Mouse (Mus musculus) left cerebral cortex, adult 8-10 months (tissue): Measurements from ENCODE around the gene Tnni1. TPM values are rescaled to one million over a fixed set of nuclear protein-coding genes. Genes with fewer than 3 reads are reported as not detected.

Experiments
- DNase-seq, 2 experiments: peaks; one replicate each; pipeline ENCODE4 v3.0.0; 2022; ENCODE audit warnings: low spot score in 2 of 2
- total RNA-seq, 4 experiments: library from RNA; stranded (reverse); gene quantifications; 2 replicates each; pipeline ENCODE4 v1.2.4; 2022

Tnni1 gene
- total RNA-seq = 1 to 10 TPM; 3.7 to 7.8 (median 4.2) TPM

- no peak for DNase-seq
Measured at GRCm38 (mm10) chr1:135778780-135779535, at the start of gene Tnni1. TSS of gene Tnni1 (plus strand) at chr1:135779434.

GRCm38 (mm10) chr1:135729821-135730220 is 49.4 kb upstream of the Tnni1 start:
- no peak for DNase-seq

DNA sequence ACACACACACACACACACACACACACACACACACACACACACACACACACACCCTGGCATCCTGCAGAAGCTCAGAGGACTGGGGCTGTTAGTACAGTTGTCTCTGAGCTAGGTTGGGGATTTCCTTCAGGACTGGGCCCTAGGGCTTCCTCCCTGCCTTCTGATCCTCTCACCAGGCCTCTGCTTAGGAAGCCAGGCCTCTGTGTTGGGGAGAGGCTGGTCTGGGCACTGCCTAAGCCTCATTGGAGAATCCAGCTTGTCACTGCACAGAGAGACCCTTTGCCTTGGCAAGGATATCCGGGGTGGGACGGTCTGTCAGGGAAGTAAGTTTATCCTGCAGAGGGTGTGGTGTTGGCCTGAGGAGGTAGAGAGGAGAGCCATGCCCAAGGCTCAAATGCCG is 48.9 kb upstream of the Tnni1 start:
- no peak for DNase-seq

GRCm38 (mm10) chr1:135731393-135731792 is 47.8 kb upstream of the Tnni1 start:
- DNase-seq = no peak

GRCm38 (mm10) chr1:135731897-135732684 is 47.1 kb upstream of the Tnni1 start:
- no peak for DNase-seq

DNA sequence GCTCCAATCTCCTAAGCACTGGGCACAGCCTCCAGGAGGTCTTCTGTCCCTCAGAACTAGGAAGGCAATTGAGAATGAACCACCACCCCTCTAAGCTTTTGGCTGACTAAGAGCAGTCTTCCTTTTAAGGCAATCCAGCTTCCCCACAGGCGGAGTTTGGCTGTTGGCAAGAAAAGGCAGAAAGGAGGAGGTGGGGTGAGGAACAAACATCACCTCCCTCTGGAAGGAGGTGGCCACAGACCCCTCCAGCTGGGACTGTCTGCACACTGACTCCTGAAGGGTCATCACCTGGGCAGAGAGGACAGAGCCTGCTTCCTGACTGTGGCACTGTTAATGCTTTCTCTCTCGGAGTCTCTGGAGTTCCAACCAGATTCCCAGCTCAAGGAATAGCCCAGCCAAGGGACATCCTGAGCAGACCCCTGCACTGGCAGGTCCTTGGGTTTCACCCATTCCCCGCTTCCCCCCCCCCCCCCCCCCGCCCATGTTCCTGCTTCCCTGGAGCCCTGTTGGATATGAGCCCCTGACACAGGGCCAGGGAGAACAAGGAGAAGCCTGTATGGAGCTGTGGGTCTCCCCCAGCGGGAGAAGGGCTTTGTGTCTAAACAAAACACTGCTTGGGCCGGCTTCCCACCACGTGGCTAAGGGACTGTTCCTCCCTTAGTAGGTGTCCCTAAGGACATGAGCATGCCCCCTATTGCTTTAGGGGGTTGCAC is 44.9 kb upstream of the Tnni1 start:
- DNase-seq = peak in 1 of 2 experiments; percentile 83

DNA sequence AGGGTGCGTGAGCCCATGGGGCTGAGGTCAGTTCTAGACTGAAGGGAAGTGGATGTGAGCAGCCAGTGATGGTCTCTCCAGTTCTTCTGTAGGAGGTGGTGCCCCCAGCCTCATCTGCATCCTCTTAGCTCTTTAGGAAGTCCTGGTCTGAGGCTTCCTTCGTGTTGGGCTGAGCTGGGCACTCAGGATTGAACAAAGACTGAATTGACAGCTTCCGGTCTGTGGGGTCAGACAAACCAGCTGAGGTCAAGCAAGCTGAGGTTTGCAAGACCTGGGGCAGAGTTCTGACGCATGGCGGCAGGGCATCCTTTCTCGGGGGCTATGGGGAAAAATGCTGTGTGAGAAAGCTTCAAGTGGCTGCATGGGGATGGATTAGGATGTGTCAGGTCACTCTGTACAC is 43.8 kb upstream of the Tnni1 start:
- no peak for DNase-seq

- DNase-seq = no peak
Measured at GRCm38 (mm10) chr1:135744987-135745386, 34.2 kb upstream of the Tnni1 start.

DNA sequence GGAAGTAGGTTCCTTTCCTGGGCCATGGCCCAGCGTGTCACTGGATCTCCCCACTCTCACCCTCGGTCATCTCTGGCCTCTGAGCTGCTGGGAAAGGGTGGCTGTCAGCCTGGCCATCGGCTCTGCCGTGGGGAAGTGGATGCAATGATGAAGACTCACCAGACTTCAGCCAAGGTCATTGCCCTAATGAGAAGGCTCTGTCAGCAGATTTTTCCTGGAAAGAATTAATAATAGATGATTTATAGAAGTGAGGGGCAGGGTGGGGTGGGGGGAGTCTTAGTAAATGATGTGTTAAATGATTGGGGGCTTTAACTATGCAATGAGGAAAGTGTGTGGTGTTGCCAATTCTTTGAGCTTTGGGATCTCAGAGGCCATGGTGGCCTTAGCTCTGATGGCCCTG is 33.0 kb upstream of the Tnni1 start:
- DNase-seq = no peak

DNA sequence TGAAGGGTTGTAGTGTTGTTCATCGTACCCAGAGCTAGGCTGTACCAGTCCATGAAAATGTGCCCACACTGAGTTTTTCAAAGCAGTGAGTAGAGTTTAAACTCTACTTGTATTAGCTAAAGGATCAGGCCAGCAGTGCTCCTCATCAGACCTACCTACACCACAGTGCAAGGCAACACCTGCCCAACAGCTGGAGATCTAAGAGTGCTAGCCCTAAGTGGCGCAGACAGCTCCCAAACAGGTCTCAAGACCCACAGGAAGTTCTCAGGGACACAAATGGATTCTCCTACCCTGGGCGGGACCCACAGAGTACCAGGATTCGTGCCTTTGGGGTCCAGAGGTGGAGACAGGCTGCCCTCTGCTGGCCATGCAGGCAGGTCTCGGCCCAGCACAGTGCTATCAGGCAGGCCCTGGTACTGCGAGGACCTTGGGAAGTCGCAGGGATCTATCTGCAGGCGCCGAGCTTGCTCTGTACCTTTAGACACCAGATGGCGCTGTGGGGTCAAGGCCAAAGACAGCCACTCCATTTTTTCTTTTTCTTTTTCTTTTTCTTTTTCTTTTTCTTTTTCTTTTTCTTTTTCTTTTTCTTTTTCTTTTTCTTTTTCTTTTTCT is 26.4 kb upstream of the Tnni1 start:
- peak; percentile 70 to 84 for DNase-seq

- DNase-seq = no peak
Measured at GRCm38 (mm10) chr1:135755287-135755686, 23.9 kb upstream of the Tnni1 start.

DNA sequence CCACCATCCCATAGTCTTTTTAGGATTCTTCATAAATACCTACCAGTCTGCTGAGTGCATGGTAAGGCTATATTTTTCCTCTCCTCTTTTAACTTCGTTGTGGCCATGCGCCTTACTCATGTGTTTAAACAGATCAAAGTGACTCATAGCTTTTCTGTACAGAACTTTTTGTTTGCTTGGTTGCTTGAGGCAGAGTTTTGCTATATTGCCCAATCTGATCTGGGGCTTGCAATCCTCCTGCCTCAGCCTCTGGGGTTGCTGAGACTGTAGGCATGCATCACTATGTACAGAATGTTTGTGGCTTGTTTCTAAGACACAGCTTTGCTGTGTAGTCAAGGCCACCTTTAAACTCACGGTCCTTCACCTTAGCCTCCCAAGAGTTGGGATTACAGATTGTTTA is 23.3 kb upstream of the Tnni1 start:
- no peak for DNase-seq

DNA sequence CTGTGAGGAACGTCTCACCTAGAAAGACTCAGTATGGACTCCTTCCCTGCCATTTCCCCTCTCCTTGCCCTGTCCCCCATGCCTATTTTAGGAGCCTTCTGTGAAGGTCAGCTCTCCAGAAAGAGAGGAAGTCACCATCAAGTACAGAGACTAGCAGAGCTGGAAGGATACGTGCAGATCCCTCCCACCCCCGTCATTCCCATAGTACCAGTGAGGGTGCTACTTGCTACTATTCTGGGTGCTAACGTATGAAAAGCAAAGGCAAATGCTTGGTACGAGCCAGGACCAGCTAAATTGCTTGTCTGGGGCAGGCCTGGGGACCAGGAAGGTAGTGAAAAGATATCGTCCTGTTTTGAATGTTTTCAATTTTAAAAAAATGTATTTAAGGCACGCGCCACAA is 21.9 kb upstream of the Tnni1 start:
- no peak for DNase-seq

DNA sequence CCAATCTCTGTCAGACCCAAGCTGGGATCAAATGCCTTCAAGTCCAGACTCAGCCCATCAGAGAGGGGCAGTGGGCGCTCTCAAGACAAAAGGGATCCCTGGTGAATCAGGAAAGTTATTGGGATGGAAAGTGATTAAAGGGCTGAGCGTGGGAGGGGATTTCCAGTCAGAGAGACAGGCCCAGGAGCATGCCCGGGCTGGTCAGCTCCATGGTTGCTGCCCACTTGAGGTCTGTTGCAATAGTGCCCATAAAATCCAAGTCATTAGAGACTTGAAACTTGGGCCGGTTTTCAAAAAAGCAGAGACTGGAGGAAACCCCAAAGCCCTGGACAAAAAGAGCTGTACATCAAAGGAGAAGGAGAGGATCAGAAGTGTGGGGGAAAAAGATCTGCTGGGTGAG is 19.5 kb upstream of the Tnni1 start:
- no peak for DNase-seq

DNA sequence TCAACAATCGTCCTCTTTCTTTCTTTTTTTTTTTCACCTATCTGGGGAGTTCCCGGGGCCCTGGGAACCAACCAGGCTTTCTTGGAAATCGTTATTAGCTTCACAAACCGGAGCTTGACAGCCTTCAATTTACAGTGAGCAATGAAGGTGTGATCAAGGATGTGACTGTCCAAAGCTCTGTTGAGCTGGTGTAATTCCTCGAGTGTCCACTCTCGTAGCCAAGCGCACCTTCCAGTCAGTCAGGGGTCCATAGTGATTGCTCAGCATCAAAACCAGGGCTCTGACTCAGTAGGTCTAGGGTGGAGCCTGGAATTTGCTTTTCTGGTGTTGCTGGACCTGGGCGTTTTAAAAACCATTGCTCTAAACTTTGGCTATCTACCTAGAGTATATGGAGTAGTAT is 19.0 kb upstream of the Tnni1 start:
- no peak for DNase-seq

DNA sequence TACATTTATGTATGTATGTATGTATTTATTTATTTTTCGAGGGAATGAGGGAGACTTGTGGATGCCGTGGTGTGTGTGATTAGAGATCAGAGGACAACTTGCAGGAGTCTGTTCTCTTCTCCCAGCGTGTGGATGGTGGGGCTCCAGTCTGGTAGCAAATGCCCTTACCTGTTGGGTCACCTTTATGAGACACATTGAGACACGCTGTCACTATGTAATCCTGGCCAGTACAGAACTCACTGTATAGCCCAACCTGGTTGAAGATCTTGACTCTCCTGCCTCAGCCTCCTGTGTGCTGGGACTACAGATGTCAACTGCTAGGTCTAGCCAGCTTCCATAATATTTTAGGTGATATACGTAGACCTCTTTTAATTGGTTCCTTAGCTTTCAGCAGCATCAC is 17.5 kb upstream of the Tnni1 start:
- no peak for DNase-seq

DNA sequence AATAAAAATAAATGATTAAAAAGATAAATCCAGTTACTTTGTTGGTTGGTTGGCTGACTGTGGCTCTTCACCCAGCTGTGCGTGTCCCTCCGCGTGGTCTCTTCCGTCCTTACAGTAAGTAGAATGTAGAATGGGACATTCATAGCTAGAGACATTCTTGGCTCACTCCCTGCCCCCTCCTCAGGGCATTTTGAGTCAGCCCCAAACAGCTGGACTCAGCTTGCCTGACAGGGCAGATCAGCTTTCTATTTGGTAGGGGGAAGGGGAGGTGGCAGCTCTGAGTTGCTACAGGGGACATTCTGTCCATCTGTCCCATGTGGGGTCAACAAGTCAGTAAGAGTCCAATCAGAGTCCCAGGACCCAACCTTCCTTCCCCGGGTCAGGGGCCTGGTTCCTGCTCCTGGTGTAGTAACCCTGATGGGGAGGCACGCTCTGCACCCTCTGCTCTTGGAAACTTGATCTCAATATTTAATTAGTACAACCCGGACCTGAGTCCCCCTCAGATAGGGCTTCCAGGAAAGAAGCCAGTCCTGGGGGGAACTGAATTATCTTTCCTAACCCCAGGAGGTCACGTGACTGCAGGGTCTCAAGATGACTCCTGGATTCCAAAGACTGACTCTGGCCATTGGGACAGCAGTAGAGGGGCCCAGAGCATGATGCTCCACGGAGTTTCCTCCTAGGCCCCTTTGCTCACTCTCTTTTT is 15.6 kb upstream of the Tnni1 start:
- DNase-seq = no peak

GRCm38 (mm10) chr1:135764206-135764528 is 15.1 kb upstream of the Tnni1 start:
- DNase-seq = no peak

- peak; percentile 51 to 59 for DNase-seq
Measured at GRCm38 (mm10) chr1:135765645-135766591, 13.3 kb upstream of the Tnni1 start, which contains the start of gene Phlda3. TSS of gene Phlda3 (plus strand) at chr1:135766119.
